Mouse (Mus musculus) spleen, postnatal 36 days (tissue): ENCODE measurements around the gene St3gal3.

ENCODE experiments used
- DNase-seq, 2 experiments: peaks; one replicate each; pipeline ENCODE4 v3.0.0; 2022; ENCODE audit warnings: low spot score in 2 of 2, mixed read lengths in 1 of 2

Gene St3gal3

GRCm38 (mm10) chr4:118089939-118090338 lies 44.8 kb downstream of the St3gal3 start:
- DNase-seq = peak; percentile 29 to 34

- no peak for DNase-seq
Observed at GRCm38 (mm10) chr4:118088771-118089170, 45.9 kb downstream of the St3gal3 start.

- DNase-seq = no peak
Observed at GRCm38 (mm10) chr4:118085025-118085424, 49.7 kb downstream of the St3gal3 start.

- peak; percentile 77 to 82 for DNase-seq
Observed at GRCm38 (mm10) chr4:118083217-118083951, 51.3 kb downstream of the St3gal3 start.

- DNase-seq = no peak
Observed at GRCm38 (mm10) chr4:118081608-118082331, 52.9 kb downstream of the St3gal3 start.

- no peak for DNase-seq
Observed at GRCm38 (mm10) chr4:118080481-118080880, 54.2 kb downstream of the St3gal3 start.

GRCm38 (mm10) chr4:118079195-118079594 lies 55.5 kb downstream of the St3gal3 start:
- peak; percentile 47 to 74 for DNase-seq

- DNase-seq = no peak
Observed at GRCm38 (mm10) chr4:118078576-118078975, 56.1 kb downstream of the St3gal3 start.

- DNase-seq = no peak
Observed at GRCm38 (mm10) chr4:118077293-118077752, 57.4 kb downstream of the St3gal3 start.

- no peak for DNase-seq
Observed at GRCm38 (mm10) chr4:118076648-118077047, 58.1 kb downstream of the St3gal3 start.

GRCm38 (mm10) chr4:118075343-118075742 lies 59.4 kb downstream of the St3gal3 start:
- no peak for DNase-seq

GRCm38 (mm10) chr4:118074236-118074635 lies 60.5 kb downstream of the St3gal3 start:
- no peak for DNase-seq

- DNase-seq = no peak
Observed at GRCm38 (mm10) chr4:118073128-118073527, 61.6 kb downstream of the St3gal3 start.

GRCm38 (mm10) chr4:118071891-118072290 lies 62.8 kb downstream of the St3gal3 start:
- no peak for DNase-seq

- no peak for DNase-seq
Observed at GRCm38 (mm10) chr4:118070255-118071234, 64.2 kb downstream of the St3gal3 start.

- no peak for DNase-seq
Observed at GRCm38 (mm10) chr4:118061809-118062463, 72.8 kb downstream of the St3gal3 start.

- no peak for DNase-seq
Observed at GRCm38 (mm10) chr4:118060915-118061530, 73.7 kb downstream of the St3gal3 start.

- DNase-seq = no peak
Observed at GRCm38 (mm10) chr4:118059816-118060475, 74.8 kb downstream of the St3gal3 start.

GRCm38 (mm10) chr4:118058116-118058677 lies 76.5 kb downstream of the St3gal3 start:
- DNase-seq = no peak

- no peak for DNase-seq
Observed at GRCm38 (mm10) chr4:118057076-118057475, 77.6 kb downstream of the St3gal3 start.
